Mouse (Mus musculus) inflammation-experienced regulatory T-cells, adult 6 months (primary cell): ENCODE data around the gene Tnfrsf1b. TPM values are rescaled to one million over a fixed set of nuclear protein-coding genes. Genes with fewer than 3 reads are reported as not detected.

ENCODE experiments used
- ATAC-seq: one replicate; pipeline ENCODE4 v1.8.0; 2017
- polyA plus RNA-seq, 3 experiments: library from polyadenylated mRNA; unstranded; fragments of 100-300 nt; shearing (Covaris generic); gene quantifications; one replicate each; pipeline ENCODE4 v1.2.1; 2017

Gene Tnfrsf1b
- polyA plus RNA-seq, 3 experiments from 2014 or later, result 83.9 to 124 (median 98.2) TPM

DNA sequence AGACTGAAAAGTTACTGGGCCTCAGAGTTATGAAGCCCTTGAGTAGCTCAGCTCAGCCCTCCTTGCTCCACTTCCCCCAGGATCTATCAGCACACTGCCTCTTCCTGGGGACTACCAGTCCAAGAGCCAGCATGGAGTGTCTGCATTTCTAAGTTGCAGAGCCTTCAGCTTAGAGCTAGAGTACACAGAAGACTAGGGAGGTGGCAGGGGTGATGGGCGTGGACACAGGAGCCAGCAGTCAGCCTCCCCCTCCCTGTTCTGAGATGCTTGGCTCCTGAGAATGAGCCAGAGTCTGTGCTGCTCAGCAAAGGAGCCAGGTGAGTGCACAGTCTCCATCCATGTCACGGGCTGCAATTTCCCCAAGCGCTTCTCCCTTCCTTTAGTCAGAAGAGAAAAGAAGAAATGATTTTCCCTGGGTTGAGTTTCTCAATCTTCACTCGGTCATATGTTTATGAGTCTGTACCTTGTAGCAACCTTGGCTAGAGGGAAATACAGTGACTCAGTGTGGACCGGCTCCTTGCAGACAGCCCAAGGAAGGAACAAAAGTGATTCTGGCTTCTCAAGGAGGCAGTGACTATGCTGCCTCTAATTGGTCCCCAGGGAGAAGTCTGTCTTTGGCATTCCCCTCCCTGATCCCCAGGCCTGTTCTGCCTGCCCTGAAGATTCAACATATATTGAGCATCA is 11.2 kb upstream of the Tnfrsf1b start:
- ATAC-seq, result no peak

DNA sequence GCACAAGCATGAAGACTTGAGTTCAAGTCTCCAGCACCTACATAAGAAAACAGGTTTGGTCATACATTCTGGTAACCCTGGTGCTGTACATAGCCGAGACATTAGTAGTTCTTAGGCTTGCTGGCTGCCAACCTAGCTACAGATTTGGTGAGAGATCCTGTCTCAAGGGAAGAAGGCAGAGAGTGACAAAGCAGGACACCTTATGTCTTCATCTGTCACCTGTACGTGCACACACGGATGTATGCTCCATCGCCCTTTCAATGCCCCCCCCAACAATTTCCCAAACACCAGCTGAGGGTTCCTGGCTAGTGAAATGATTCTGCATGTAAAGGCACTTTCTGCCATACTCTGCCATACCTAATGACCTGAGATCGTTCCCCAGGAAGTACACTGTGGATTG is 9.5 kb upstream of the Tnfrsf1b start:
- no peak for ATAC-seq

GRCm38 (mm10) chr4:145254418-145254817 is 7.7 kb upstream of the Tnfrsf1b start:
- peak; percentile 93 for ATAC-seq

- ATAC-seq, result no peak
Observed at GRCm38 (mm10) chr4:145252611-145253010, 5.9 kb upstream of the Tnfrsf1b start.

- no peak for ATAC-seq
Observed at GRCm38 (mm10) chr4:145251546-145251945, 4.9 kb upstream of the Tnfrsf1b start.

GRCm38 (mm10) chr4:145250002-145250401 is 3.3 kb upstream of the Tnfrsf1b start:
- peak; percentile 62 for ATAC-seq

DNA sequence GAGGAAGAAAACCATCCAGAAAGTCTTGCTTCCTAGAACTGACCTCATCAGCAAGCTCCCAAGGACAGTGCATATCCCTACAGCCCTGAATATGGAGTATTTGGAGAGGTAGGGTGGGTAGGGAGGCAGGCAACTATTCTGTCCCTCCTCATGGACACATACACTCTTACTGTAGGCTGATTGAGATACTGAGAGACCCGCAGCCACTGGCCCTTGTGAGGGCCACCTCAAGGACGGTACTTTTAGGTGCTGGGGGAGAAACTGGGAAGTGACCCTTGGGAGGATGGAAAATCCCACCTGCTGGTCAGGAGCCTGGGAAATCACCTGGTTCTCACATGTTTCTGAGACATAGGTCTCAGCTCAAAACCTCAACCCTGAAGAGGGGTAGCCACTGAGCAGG is 886 bp upstream of the Tnfrsf1b start:
- ATAC-seq, result no peak

GRCm38 (mm10) chr4:145245581-145245980 is 1.1 kb downstream of the Tnfrsf1b start:
- no peak for ATAC-seq

- no peak for ATAC-seq
Observed at GRCm38 (mm10) chr4:145244676-145245075, 2.0 kb downstream of the Tnfrsf1b start.

- ATAC-seq, result peak; percentile 5
Observed at GRCm38 (mm10) chr4:145242719-145243350, 3.8 kb downstream of the Tnfrsf1b start.

DNA sequence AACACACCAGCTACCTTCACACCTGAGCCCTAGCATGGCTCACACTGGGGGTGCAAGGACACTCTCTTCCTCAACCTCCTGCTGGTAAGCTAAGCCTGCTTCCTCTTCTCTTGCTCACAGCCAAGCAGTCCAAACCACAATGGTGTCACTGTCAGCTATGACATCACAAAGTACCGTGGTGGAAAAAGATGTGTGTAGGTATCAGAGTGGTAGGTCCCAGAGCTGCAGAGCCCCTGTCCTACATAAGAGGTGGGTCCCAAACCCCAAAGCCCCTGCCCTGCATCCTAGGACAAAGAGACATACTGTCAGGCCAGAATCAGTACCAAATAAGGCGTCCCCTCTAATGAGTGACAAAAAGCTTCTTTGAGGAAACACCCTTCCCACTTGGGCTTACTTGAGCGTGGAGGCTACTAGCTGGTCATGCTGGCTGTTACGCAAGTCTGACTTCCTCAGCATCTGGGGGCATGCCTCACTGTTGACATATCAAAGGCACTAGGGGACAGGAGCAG is 5.9 kb downstream of the Tnfrsf1b start:
- ATAC-seq, result peak; percentile 60

DNA sequence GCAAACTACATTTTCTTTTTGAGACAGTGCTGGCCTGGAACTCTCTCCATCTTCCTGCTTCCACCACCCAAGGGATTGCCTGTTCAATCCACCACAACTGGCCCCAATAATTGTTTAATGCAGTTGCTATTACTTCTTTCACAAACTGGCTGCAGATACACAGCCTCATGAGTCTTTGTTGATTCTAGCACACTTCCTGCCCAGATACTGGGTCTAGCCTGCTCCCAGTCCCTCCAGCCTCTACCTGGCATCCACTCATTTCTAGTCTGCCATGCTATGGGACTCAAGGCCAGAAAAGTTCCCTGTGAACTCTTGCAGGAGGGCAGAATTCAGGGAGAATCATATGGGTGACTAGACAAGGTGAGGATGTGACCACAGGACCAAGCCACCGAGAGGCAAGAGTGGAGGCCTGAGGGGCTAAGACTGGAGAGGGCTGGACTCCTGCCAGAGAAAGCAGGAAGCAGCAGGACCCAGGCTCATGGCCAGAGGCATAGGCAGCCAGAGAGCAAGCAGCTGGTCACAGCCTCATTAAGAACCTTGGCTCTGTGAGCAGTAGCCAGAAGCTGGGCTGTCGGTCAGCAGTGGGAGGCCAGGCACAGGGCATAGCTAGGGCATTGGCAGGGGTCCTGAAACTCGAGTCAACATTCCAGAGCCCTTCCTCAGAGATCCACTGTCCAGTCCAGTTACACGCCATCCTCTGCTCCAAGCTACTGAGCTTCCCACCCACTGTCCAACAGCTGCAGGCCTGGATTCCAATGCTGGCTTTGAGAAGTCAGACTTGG is 7.4 kb downstream of the Tnfrsf1b start:
- ATAC-seq, result no peak

GRCm38 (mm10) chr4:145236027-145236426 is 10.6 kb downstream of the Tnfrsf1b start:
- ATAC-seq, result peak; percentile 75

- no peak for ATAC-seq
Observed at GRCm38 (mm10) chr4:145233487-145234228, 13.0 kb downstream of the Tnfrsf1b start.

DNA sequence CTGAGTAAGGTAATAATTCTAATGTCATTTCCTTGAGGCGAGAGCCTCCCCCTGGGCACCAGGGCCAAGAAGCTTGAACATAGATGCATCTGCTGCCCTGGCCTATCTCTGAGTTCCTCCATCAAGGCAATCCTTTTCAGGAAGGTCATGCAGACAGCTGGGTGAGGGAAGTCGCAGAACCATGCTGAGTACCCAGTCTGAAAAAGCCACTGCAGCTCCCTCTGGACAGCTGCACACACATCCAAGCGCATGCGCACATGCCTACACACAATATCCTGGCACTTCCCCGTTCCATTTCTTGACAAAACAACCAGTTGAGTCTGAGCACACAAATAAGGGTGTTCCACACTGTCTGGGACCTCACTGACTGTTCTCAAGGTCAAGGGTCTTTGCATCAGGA is 14.9 kb downstream of the Tnfrsf1b start:
- ATAC-seq, result no peak

DNA sequence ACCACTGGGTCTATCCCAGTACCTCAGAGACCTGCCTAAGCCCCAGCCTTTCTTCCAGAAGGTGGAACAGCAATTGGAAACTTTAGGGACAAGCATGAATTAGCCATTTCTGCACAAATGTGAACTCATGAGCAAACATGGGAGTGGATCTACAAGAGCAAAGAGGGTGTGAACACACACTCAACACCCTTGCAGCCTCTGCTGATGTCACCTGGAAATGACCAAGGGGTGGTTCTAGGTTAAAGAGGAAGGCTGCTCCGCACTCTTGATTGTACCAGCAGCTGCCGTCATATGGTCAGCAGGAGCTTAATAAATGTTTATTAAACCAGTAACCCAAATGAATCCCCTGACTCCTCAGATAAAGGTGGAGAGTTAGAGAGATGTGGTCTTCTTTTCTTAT is 16.0 kb downstream of the Tnfrsf1b start:
- no peak for ATAC-seq

DNA sequence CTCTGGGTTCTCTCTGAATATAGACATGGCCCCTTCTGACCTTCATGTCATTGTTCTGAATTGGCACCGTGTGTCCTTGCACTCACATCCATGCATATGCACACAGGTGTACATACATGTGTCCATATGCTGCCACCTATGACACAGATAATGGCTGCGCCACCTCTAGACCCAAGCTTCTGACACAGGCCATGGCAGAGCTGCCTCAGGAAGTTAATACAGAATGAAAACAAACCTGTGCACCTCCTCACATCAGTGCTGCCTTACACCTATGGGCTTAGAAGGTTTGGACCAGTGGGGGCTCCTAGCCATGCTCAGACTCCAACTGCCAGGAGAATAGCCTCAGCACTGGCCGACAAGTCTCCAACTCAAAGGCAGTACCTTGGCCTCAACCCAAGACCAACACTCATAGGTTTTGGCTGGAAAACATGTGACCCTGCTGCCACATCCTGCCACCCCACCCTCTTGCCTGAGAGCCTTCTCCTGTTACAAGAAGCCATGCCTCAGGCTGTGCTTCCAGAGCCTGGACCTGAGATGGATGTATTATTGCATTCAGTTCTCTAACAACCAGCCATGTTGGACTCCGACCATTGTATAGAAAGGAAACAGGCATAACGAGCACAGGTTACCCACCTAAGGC is 17.0 kb downstream of the Tnfrsf1b start:
- ATAC-seq, result peak; percentile 72

DNA sequence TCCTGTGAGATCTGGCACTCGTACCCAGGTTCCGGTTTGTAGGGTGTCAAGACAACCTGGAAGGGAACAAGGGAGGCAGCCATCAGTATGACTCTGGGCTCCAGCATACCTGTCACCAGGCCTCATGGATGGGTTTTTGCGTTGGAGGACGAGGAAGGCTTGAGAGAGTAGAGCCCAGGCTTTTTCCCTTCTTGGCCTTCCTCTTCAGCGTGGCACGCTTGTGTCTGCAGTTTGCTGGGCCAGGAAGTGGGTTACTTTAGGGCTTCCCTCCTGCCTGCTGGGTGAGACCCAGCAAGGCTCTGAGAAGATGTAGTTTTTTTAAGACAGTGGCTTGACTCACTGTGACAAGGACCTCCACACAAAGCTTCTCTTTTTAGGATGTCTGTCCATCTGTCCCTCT is 17.6 kb downstream of the Tnfrsf1b start:
- peak; percentile 81 for ATAC-seq

GRCm38 (mm10) chr4:145224613-145225012 is 22.1 kb downstream of the Tnfrsf1b start:
- ATAC-seq, result no peak

GRCm38 (mm10) chr4:145222064-145222463 is 24.6 kb downstream of the Tnfrsf1b start:
- peak; percentile 48 for ATAC-seq

DNA sequence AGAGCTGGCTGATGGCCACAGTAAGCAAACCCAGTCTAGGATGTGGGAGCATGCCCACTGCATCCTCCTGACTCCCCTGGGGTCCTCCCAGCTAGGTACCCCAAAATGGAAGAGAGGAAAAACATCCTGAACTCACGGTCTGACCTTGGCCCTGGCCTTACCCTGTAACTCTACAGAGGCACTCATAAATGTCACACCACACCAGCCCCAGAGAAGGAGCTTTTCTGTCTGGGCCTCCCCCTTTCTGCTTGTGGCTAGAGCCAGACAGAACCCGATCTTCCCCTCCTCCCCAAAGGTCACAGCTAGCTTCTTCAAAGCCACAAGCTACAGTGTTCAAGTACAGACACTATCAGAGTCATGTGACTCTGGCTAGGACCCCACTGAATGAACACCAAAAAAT is 25.3 kb downstream of the Tnfrsf1b start:
- ATAC-seq, result peak; percentile 79

DNA sequence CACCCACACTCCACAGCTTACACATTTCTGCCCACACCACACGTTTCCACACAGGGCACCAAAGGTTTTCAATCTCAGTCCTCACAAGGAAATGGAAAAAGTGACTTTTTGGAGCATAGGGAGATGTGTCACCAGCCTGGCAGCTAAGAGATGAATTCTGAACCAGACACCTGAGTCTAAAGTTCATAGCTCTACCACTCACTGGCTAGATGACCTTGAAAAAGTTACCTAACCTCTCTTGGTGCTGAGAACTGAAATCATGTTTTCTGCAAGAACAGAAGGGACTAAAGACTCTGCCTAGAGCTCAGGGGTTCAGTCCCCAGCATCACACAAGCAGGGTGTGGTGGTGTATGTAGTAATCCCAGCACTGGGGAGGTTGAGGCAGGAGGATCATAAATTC is 26.7 kb downstream of the Tnfrsf1b start:
- no peak for ATAC-seq
